Mouse (Mus musculus) retina, postnatal 7 days (tissue): ENCODE data around the gene Gbp2.
"Not testable (repeated sequence)": the region's sequence is repeated elsewhere in the genome, so short reads cannot be mapped to it uniquely, and the experiment has no call there.

Experiments
- DNase-seq: peaks from one replicate; pipeline ENCODE4 v3.0.0-alpha.2; 2012; ENCODE audit warnings: low read depth, low spot score

Gene Gbp2

DNA sequence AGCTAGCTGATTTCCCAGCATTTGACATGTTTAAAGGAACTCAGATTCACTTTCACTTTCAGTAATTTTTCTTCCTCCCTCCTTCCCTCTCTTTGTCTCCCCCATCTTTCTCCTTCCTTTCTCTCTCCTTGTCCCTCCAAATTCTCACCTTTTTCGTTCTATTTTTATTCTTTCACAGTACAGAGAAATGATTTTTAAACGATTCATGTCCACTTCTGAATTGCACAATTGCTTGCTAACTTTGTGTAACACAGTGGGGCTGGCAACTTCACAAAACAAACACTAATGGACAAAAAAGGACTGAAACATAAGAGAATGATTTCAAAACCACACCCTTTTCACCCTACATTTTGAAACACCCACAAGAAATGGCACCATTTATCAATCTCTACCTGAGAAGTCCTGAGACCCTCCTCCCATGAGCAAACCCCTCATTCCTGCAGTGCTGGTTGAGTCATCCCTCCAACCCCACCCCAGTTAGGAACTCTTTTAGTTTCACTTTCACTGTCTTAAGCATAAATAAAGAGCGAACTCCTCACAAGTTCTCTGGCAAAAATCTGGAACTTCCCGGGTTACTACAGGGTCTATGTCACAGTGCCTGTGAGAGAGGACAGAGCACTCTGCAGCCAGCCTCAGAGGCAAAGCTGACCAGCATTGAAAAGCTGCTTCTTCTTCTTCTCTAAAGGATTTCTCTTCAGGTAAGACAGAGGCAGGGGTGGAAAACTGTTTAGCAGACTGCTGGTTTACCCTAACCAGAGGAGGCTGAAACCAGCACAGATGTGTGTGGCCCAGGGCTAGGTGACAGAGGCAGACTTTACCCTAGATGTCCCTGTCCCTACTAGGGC lies at the start of gene Gbp2:
TSS of gene Gbp2 (plus strand) at position 492 of the 845 bp plus-strand sequence.
- no peak for DNase-seq

DNA sequence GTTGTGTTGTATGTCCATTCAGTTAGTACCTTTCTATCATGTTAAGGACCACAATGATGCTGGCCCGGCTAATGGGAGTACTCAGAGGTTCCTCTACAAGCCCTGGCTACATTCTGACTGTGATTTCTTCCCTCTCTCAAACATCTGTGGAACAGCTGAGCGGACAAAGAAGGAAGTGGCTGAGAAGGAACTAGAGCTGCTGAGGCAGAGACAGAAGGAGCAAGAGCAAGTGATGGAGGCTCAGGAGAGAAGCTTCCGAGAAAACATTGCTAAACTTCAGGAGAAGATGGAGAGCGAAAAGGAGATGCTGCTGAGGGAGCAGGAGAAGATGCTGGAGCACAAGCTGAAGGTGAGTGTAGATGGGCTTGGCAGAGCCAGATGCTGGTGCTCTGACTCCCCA lies 49.7 kb upstream of the Gbp2 start:
- no peak for DNase-seq

DNA sequence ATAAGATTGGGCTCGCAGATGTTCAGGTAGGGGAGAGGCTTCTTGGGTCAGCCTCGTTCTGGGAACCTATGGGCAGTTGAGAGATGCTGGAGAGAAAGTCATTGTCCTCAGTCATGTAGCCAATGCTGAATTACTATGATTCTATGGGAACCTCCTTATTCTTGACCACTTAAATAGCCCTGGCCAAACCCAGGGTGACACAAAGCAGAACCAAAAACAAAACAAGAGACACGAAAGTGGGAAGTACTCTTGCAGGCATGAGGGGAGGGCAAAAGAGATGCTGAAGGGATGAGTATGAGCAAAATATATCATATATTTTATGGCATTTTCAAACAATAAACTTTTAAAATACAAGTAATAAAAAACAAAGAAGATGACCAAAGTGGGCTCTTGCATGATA lies 43.3 kb upstream of the Gbp2 start:
- DNase-seq, result no peak

DNA sequence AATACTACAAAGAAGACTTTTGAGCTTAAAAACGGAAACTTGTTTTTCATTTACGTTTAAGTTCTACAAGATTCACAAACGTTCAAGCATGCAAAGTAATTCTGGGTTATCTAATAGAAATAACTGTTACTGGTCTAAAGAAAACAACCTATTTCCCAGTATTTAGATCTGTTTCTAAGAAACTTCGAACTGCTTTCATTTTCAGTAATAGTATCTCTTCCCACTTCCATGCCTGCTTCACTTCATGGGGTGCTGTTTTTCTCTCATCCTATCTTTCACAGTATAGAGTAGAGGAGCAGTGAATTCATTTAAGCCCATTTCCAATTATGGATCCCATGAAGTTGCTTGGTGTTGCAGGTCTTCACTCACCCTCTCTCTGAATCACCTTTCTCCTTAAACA lies 42.1 kb upstream of the Gbp2 start:
- no peak for DNase-seq

DNA sequence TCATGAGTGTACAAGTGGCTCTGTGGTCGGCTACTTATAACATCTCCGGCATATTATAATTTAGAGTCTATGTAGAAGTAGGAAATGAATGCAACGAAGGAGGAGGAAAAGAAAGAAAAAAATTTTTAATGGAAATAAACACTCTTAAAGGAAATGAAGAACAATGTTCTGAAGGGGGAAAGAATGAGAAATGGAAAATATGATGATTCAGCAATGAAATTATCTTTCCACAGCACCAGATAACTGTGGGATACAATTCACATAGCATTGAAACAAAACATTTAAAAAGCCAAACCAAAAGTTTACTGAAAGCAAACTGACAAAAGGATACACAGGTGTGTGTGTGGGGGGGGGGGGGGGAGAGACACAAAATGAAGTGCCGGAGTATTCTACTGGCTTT lies 37.3 kb upstream of the Gbp2 start:
- DNase-seq, result no peak

DNA sequence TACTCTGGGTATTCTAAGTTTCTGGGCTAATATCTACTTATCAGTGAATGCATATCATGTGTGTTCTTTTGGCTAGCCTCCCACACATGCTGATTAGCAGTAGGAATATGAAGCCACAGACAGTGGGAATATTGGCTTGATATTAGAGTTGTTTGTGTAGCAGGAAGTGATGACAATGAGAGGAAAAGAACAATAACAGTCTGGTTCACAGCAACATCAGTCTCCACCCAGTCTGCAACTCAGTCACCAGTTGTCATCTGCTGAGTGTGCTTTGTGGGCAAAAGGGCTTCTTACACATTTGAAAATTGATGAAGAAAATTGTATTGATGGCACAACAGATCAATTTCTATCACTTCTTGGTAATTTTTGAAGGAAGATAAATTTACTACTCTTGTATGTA lies 33.0 kb upstream of the Gbp2 start:
- no peak for DNase-seq

DNA sequence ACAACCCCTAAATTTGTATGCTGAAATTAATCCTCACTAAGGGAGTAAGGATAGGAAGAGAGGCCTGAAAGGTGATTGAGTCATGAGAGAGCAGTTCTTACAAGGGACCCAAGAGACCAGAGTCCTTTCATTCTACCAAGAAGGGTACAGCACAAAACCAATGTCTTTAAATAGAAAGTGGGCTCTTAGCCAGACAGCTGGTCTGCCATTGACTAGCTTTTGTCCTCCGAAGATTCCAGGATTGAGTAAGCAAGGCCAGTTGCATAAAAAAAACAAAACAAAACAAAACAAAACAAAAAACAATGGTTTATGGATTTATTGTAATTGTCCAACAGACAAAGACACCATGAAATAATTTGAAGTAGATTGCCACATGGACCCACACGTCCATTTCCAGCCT lies 31.5 kb upstream of the Gbp2 start:
- no peak for DNase-seq

DNA sequence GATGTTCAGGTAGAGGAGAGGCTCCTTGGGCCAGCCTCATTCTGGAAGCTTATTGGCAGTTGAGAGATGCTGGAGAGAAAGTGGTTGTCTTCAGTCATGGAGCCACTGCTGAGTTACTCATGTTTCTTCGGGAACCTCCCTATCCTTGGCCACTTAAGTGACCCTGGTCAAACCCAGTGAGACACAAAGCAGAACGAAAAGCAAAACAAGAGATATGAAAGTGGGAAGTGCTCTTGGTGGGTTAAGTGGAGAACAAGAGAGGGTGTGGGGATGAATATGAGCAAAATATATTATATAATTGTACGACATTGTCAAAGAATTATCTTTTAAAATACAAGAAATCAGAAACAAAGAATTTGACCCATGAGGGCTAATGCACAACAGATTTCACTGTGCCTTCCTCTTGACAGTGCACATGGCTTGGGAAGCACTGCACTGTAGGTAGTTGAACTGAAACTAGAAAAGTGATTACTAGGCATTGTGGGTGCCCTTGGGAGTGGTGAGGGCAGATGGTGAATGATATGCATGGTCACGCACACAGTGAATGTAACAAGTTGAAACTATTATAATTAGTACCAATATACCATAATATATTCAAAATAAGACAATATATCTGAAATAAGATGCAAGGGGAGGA lies 29.9 kb upstream of the Gbp2 start:
- no peak for DNase-seq

DNA sequence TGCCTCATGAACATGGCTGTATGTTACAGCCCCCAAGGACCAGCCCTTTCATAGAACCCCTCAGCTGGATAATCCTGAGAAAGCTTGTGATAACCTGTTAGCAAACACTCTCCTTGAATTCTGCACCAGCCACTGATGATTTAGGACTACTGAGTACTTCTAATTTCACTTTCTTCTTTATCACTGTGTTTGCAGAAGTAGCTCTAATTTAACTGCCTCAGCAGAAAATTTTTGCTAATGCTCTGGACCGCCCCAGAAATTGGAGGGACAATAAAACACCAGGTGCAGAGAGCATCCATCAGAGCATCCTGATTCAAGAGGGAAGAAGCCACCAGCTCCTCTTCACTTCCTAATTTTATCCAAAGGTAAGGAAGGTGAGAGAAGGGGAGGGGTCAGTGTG lies 25.9 kb upstream of the Gbp2 start, which contains the start of gene Gbp2b:
TSS of gene Gbp2b (plus strand) at position 301 of the 400 bp plus-strand sequence.
- DNase-seq, result no peak

DNA sequence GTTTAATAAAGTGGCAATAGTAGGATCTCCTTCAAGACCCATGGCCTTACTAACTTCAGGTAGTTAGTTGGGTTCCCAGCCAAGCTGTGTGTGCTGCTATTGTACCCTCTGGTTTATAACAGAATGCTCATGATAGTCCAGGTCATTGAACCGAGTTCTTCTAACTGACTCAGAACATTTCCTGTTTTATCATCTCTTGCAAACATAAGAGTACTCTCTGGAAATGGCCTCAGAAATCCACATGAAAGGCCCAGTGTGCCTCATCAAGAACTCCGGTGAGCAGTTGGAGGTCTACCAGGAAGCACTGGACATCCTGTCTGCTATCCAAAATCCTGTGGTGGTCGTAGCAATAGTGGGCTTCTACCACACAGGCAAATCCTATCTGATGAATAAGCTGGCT lies 22.5 kb upstream of the Gbp2 start:
- DNase-seq, result no peak

DNA sequence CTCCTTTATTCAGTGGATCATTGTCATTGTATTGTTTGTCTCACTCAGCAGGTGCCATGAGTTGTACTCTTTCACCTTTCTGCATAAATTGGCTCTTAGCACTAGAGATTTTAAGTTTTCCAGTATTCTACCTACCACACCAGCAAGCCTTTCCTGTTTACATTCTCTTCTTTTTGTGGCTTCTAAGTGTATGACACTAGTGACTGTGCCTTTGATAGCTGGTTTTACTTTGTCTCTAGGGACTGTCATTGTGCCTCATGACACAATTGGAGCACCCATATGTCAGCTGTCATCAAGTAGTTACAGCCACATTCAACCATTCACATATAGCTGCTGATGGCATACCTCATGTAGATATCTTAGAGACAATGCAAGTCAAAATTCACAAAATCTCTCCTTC lies 18.7 kb upstream of the Gbp2 start:
- no peak for DNase-seq

DNA sequence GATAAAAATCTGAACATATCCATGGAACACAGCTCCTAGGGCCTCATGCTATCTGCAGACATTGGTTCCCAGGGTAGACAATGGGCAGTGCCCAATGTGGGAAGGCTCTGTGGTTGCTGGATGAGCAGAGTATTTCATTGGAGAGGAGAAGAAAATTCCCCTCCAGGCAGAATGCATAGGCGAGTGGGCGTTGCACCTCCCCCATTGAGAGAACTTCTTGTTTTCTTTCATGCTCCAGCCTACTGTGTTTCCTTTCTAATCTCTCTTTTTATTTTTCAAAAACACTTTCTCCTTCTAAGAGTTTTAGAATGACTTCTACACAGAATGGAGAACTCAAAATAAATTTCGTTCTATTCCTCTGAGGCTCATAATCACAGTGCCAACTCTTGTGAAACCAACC lies 1.7 kb upstream of the Gbp2 start:
- DNase-seq, result no peak

DNA sequence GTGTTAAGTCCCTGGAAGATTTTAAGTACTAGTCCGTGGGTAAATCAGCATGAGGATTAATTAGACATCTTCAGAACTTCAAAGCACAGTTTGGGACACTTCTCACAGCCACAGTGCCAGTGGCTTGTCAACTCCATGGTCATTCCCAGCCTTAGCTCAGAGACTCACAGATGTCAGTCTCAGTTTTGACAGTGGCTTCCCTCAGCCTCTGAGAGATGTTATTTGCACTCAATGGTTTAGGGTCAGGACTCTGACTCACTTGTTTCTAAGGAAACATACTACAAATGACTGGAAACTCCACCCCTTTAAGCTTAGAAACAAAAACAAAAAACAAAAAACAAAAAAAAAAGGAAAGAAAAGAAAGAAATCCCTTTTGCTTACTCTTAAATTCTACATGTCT lies 796 bp upstream of the Gbp2 start:
- DNase-seq, result no peak

DNA sequence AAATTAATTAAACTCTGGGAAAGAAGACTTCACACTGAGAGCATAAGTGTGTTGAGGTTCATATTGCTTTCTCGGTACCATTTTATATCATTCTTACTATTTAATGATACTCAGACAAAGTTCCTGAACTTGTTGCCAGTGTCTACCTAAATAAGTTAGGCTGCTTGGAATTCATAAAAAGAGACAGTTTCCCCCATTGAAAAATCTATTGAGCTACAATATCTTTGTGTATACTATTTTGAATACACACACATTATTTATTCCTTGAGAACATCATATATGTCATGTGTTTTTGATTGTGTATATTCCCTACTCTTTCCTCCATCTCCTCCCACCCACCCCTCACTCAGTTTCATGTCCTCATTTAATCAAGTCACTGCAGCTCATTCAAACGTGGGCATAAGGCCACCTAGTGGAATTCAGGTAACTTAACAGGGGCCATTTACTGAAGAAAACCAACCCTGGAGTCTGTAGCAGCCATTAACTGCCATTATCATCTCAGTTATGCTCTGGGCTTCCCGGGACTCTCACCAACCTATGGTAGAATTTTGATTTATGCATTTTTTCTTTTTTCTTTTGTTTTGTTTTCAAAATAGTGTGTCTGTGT lies 657 bp downstream of the Gbp2 start:
- no peak for DNase-seq

DNA sequence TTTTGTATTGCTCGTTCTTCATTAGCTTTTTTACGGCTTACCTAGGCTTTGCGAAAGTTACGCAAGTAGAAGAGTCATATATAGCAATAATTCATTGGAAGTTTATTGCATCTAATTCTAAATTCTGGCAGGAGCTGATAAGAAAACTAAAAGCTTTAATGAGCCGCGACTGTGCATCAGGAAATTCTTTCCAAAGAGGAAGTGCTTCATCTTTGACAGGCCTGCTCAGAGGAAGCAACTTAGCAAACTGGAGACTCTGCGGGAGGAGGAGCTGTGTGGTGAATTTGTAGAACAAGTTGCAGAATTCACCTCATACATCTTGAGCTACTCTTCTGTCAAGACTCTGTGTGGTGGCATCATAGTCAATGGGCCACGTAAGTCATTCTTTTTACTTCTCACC lies 10.0 kb downstream of the Gbp2 start:
- DNase-seq, result no peak

DNA sequence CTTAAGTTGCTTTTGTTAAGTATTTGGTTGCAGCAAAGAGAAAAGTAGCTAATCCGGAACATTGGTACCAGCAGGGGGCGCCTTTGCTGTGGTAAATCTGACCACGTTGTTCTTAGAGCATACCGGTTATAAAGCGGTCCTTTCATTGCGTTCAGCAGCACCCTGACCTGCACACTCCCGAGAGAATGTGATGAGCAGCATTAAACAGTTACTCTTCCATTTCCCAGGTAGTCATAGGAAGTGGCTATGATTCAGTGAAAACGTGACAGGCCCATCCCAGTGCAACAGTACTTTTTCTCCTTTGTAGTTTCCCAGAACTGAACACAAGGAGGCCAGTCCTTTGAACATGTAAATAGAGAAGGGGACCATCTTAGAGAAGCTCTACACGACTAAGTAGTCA lies 19.8 kb downstream of the Gbp2 start:
- DNase-seq, result peak; percentile 20

DNA sequence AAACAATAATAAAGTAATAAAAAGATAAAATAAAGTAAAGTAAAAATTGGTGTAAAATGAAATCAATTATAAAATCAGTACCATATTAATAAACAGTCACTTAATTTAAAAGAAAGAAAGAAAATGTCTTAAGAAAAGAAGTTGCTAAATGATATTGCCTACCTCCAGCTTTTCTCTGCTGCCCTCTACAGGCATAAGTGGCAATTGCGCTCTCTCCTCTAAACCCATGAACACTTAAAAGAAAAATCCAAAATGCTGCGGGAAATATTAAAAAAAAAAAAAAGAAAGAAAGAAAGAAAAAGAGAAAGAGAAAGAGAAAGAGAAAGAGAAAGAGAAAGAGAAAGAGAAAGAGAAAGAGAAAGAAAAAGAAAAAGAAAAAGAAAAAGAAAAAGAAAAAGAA lies 25.5 kb downstream of the Gbp2 start:
- DNase-seq, result peak; percentile 38

DNA sequence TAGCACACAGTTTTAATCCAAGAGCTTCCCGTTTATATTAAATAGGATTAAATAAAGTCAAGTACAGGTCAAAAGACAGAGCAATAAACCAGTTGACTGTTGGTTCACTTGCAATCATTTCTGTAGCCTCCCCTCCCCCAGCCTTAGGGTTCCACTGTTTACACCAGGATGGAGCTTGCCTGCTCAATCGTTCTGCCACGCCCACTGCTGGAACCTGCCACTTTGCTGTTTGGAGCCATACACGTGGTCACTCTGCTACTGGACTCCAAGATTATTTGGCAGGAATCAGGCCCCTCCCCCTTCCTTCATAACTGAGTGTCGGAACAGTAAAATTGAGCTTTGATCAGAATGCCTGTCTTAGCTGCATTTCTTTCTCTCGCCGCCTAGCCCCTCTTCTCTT lies 27.4 kb downstream of the Gbp2 start:
- not testable (repeated sequence) for DNase-seq

DNA sequence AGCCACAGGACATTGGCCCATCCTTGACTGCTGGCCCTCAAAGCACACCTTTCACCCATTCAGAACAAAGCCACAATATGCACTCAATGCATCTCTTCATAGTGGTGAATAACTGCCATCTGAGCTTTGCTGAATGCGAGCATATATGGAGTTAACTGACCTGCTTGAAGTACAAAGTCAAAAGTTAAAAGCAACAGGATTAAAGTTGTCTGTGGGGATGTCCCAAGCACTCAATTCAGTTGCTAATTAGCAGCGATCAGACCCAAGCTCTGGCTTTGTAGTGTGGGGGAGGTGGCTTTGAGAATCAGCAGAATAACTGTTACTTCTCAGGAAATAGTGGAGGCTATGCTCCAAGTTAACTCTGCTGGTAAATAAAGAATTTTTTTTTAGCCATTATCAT lies 29.8 kb downstream of the Gbp2 start:
- DNase-seq, result no peak

DNA sequence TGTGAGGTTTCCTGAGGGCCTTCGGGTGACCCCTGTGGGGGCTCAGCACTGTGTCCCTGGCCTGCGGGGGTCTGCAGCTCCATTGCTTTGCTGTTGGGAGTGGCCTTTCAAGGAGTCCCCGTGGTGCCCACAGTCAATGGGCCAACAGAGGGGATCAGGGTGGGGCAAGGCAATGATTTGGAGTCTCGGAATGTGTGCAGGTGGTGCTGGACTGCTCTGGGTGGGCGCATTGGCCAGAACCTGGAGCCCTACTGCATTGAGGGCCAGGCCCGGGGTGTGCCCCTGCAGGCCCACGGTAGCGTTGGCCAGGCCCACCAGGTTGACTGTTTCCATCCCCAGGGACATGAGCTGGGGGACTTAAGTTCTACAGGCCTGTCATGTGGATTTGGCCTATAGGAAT lies 44.3 kb downstream of the Gbp2 start:
- no peak for DNase-seq

DNA sequence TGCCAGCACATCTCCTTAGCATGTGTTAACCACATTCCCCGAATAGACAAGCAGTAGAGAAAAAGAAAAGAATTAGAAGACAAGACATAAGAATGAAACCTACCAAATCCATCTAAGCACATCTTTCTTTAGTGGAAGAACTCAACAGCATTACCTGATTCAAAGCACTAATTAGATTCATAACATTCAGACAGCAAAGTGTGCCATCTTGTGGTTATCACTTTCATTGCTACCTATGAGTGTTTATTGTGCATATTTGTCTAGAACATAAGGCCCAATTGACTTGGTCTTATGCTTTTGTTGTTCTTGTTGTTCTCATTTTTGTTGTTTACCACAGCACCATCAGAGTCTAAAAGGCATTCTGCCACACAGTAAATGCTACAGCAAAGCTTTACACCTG lies 54.2 kb downstream of the Gbp2 start:
- no peak for DNase-seq
